Mouse (Mus musculus): ENCODE measurements around the gene Taar8c. TPM values are rescaled to one million over a fixed set of nuclear protein-coding genes. Genes with fewer than 3 reads are reported as not detected.
"Not testable (repeated sequence)": the region's sequence is repeated elsewhere in the genome, so short reads cannot be mapped to it uniquely, and the experiment has no call there.

Gene Taar8c
- total RNA-seq (2015): not detected in 2 replicates
- not detected in 2 replicates for total RNA-seq (2017)

DNA sequence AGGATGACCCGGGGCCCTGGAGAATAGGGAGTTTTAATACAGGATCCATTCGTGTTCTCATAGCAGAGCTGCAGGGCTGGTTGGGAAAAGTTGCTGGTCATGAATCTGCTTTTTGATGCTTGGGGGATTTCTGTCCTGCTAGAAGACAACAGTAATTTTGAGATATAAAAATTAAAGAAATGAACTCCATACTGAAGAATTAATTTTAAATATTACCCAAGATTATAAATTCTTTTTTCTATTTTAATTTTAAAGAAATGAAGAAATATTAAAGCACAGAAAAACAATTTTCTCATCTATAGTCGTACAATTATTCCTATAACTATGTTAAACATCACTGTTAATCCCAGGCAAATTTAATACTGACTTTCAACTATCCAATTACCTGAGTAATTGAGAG lies at the start of gene Taar8c:
Gene Taar8c (minus strand): TSS at position 101 of the 400 bp plus-strand sequence.
- not testable (repeated sequence) for ATAC-seq (ENCODE audit: poor library complexity, severe bottlenecking)

DNA sequence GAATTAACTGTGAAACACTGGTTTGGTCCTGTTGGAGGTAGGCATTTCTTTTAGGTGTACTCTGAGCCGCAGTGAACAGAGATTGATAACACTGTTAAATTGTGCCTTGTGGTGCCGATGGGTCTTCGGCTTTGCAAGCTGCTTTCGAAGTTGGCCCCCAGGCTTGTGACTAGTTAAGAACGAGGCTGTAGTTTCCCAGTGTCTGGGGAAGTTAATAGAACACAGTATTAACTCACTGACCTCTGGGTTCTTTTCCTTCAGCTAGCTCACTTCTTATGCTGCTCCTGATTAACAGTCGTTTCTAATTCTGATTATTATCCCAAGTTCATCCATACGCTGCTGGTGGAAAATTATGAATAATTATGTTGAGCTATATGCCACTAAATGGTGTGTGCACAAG lies 48.4 kb upstream of the Taar8c start:
- ATAC-seq (ENCODE audit: poor library complexity, severe bottlenecking): no peak

DNA sequence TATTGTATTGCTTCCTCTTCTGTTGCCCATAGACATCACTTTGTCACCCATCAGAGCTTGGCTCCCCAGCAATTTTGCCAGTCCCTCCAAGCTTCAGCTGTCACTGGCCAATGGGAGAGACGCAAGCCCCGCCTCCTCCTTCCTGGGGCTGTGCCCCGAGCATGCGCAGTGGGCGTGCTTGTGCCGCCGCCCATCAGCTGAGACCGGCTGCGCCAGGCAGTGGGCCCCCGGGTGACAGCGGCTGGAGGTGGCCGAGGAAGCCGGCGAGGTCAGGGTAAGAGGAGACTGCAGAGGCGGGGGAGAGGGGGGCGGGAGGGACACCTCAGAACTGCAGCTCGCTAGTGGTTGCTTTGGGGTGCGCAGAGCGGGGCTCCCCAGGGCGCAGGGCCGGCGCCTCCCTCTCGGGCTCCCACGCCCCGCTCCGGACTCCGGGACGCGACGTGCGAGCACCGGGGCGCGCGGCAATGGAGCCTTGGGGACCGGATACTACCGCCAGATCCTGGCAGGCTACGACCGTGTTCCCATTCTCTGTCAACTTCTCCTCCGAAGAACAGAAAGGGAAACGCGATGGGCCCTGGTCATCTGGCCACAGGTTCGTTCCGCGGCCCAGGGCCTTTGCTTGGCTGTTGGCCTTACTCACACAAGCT lies 47.5 kb upstream of the Taar8c start, which contains the start of gene Stx7:
Gene Stx7 (plus strand): TSS at position 168 of the 647 bp plus-strand sequence.
- peak; percentile 93 for ATAC-seq (ENCODE audit: poor library complexity, severe bottlenecking)

DNA sequence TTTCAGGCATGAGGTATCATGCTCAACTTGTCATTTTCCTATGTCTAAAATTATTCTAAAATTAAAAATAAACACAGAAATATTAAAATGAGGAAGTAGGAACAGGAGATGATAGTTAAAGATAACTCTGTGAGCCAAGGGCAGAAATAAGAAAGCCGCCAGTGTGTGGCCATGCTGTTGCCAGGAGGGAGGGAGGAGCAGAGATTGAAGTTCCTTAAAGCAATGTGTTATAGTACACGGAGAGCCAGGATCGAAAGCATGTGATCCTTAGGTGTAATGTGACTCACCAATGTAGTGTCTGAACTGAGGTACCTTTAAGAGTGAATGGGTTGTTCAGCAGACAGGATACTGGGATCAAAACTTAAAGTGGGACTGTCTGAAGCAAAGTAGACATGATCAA lies 41.0 kb upstream of the Taar8c start:
- peak; percentile 97 for ATAC-seq (ENCODE audit: poor library complexity, severe bottlenecking)

DNA sequence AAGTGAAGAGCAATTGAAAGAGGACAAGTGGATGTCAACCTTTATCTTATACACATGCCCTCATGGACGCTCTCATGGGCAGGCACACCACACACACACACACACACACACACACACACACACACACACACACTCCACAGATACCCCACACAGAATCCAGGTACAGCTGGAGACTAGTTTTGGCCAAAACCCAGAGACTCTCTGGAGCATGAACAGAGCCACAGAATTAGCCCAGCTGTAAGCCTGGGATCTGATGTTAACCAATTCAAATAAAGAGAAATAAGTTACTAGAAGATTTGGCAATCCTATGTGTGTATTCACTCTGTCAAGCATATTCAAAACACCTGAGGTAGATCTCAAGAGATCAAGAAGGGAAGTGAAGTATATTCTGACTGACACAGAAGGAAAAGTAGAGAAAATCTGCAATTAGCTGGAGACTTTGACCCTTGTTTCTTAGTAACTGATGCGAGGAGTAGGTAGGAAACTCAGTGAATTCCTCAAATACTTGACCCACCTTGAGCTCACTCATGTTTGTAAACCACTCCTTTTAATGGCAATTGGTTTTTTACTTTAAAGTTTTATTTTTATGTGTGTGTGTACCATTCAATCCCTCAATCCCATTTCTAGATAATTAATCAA lies 37.0 kb upstream of the Taar8c start:
- ATAC-seq (ENCODE audit: poor library complexity, severe bottlenecking): no peak

DNA sequence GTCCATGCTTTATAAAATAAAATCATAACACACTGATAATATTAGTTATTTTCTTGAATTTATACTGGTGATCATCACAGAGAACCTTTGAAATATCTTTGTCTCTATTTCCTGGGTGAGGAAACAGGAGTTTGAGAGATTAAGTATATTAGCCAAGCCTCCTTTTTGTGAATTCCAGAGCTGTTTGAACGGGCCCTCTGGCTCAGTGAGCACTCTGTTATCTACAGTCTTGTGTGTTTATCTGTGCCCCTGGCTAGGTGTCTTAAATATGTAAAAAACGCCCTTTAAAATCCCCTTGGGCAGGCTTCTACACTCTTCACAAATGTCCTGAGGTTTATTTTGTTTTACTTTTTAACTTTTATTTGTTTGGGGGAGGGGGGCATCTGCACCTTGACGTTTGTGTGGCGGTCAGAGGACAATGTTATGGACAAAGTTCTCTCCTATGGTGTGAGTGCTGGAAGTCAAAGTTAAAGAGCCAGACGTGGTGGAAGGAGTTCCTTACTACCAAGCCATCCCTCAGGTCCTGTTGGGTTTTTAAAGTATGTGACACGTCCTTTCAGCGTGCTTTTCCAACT lies 32.4 kb upstream of the Taar8c start:
- ATAC-seq (ENCODE audit: poor library complexity, severe bottlenecking): no peak

DNA sequence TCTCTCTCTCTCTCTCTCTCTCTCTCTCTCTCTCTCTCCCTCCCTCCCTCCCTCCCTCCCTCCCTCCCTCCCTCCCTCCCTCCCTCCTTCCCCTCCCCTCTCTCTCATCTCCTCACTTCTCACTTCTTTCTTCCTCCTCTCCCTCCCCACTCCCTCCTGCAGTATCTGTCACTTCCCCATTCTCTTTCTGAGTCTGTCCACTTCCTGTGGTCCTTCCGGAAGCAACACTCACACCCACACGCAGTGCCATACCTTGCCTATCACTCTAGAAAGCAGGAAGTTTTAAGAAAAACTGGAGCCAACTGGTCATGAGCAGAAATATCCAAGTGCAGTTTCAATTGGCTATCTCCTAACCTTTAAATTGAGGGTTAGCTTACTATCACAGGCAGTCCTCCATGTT lies 31.4 kb upstream of the Taar8c start:
- ATAC-seq (ENCODE audit: poor library complexity, severe bottlenecking): peak; percentile 100

DNA sequence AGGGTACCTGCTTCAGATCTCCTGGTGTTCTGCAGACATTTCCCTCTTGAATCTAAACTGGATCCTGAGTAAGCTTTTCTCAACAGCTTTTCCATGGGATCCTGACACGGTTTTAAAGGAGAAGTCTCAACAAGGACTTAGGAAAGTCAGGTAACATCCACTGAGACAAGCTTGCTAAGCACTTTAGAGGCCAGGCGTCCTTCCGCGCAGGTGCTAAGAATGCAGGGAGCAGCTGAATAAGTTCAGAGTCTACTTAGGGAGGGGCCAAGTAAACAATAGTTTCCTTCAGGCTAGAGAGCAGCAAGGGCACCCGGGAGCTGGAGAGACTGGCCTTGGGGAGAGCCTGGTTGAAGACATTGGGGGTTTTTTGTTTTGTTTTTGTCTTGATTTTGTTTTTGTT lies 30.6 kb upstream of the Taar8c start:
- no peak for ATAC-seq (ENCODE audit: poor library complexity, severe bottlenecking)

DNA sequence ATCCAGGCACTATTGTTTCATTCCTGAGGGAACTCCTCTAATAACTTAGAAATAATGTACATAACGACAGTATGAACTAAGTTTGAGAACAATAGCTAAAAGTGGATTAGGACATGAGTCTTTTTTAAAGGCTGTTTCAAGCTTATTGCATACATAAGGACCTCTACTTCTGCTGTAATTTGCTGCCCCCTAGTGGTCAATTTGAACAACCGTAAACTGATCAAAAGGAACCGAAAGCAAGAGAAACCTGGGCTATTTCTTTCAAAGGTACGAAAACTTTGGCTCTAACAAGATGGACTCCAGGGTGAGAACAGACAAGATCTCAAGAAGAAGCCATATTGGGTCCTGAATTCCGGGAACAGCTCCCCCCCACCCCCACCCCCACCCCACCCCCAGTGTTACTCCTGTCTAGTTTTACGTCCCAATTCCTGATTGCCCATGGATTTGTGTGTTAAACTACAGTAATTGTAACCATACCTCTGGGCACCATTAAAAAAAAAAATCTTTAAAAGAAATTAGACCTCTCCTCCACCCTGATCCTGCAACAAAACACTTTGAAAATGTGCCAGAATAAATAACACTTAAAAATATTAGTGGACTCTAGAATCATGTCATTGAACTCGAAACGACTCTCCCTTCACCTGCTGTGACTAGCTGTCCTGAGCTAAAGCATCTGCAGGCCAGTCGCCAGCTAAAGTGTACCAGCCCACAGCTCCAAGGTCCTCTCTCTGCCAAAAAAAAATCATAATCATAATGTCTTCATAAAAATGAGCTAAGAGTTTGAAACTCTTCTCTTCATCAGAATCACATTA lies 29.9 kb upstream of the Taar8c start:
- peak; percentile 71 for ATAC-seq (ENCODE audit: poor library complexity, severe bottlenecking)

DNA sequence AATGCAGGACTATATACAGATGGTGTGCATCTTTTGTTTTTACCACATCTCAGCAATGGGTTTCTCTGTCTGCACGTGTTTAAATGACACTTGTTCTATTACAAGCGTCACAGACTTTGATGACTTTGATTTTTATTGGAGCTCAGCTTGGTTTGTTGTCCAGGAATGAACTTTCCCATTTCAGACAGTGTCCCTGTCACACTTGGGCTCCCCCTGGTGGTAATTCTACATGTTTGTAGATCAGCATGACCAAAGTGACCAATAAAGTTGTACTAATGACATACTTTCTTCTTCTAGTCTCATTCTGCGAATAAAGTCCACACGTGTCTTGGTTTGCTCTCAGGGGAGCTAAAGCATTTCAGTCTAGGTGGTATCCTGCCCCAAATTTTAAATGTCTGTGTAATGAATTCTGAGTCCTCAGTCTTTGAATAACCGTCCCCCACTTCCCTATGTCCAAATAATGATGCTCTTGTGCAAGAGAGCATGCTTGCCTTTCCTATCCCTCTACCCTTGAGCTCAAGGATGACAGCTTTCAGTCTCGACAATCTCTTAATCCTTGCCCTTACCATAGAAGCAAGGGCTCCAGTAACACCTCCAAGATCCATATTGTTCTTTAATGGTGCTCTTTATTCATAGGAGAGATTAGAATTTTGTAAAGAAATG lies 9.5 kb upstream of the Taar8c start:
- peak; percentile 81 for ATAC-seq (ENCODE audit: poor library complexity, severe bottlenecking)

DNA sequence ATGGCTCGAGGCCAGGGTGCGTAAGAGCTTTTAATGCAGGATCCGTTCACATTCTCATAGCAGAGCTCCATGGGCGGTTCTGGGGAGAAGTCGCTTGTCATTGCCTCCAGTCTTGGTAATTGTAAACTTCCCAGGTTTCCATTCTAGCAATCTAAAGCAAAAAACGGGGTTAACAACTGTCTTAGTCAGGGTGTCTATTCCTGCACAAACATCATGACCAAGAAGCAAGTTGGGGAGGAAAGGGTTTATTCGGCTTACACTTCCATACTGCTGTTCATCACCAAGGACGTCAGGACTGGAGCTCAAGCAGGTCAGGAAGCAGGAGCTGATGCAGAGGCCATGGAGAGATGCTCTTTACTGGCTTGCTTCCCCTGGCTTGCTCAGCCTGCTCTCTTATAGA lies 7.7 kb upstream of the Taar8c start, which contains the start of gene Taar9:
Gene Taar9 (minus strand): TSS at position 101 of the 400 bp plus-strand sequence.
- ATAC-seq (ENCODE audit: poor library complexity, severe bottlenecking): not testable (repeated sequence)

DNA sequence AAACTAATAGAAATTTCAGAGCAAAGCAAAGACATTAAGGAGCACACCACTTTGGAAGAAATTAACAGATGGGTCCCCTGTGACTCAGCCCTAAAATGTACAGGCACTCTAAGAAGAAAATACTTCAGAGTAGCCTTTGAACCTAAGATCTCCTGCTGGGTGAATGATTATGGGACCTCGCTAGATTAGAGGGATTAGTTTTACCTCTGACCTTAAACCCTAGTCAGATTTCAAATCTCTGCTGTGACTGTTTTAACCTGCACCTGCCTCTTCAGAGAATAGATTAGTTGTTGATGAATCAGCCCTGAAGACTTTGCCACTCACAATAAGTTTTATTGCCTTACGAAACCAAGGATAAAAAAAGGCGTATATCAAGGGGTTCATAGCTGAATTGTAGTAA lies 6.5 kb upstream of the Taar8c start:
- no peak for ATAC-seq (ENCODE audit: poor library complexity, severe bottlenecking)

DNA sequence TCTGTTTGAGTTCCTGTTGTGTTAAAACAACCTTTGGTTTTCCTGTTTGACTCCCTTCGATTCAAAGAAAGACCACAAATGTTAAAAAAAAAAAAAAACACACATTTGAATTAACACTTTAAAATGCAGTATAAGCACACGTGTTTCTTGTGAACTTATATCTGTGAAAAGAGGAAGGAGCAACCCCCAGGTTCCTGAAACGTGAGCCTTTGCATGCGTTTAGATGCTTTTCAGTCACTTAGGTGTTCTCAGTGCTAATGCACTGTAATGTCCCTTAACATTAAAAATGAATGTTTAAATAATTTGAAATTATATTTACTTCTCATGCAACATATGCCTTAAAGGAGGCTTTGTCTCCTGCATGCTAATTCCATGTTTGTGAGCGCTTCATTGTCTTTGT lies 6.0 kb upstream of the Taar8c start:
- no peak for ATAC-seq (ENCODE audit: poor library complexity, severe bottlenecking)

DNA sequence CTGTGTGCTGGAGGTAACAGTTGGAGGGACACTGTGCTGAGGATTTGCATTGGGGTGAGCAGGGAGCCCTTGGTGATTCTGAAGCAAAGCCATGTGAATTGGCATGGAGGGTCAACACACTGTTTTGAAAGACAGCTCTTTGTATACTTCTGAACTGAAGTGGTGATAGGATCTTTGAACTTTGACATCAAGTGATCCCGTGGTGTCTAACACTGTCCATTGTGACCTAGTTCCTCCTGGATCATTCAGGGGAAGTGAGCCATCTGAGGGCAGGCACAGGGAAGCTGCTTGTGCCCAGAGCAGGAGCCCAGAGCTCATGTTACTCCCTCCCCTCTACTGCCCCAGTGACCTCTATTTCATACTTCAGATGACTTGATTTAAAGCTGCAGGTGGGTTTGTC lies 1.6 kb upstream of the Taar8c start:
- ATAC-seq (ENCODE audit: poor library complexity, severe bottlenecking): peak; percentile 35; the same call in 1 of the 2 replicates

DNA sequence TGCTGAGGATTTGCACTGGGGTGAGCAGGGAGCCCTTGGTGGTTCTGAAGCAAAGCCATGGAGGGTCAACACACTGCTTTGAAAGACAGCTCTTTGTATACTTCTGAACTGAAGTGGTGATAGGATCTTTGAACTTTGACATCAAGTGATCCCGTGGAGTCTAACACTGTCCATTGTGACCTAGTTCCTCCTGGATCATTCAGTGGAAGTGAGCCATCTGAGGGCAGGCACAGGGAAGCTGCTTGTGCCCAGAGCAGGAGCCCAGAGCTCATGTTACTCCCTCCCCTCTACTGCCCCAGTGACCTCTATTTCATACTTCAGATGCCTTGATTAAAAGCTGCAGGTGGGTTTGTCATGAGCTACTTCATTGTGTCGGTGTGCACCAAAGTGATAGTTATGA lies 4.7 kb downstream of the Taar8c start:
- not testable (repeated sequence) for ATAC-seq (ENCODE audit: poor library complexity, severe bottlenecking)

DNA sequence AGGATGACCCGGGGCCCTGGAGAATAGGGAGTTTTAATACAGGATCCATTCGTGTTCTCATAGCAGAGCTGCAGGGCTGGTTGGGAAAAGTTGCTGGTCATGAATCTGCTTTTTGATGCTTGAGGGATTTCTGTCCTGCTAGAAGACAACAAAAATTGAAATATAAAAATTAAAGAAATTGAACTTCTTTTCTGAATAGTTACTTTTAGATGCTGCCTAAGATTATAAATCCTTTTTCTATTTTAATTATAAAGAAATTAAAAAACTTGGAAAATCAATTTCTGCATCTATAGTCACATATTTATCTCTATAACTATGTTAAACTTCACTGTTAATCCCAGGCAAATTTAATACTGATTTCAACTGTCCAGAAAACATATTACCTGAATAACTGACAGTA lies 9.5 kb downstream of the Taar8c start, which contains the start of gene Taar8b:
Gene Taar8b (minus strand): TSS at position 101 of the 400 bp plus-strand sequence.
- no peak for ATAC-seq (ENCODE audit: poor library complexity, severe bottlenecking)

DNA sequence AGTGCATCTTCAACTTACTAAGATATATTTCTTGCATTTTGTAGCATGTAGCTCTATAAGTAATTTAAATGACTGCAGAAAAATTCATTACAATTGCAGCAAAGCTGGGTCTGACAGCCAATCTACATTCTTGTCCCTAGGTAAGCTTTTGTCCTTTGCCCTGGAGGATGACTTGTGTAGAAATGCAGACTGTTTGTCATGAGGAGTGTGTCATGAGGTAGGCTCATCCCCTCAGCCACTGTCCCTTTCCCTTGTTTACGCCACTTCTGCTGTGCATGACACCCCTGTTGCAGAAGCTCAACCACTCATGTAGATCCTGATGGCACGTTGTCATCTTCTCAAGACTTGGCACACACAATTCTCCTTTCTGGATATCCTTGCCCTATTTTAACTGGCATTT lies 14.5 kb downstream of the Taar8c start:
- no peak for ATAC-seq (ENCODE audit: poor library complexity, severe bottlenecking)

DNA sequence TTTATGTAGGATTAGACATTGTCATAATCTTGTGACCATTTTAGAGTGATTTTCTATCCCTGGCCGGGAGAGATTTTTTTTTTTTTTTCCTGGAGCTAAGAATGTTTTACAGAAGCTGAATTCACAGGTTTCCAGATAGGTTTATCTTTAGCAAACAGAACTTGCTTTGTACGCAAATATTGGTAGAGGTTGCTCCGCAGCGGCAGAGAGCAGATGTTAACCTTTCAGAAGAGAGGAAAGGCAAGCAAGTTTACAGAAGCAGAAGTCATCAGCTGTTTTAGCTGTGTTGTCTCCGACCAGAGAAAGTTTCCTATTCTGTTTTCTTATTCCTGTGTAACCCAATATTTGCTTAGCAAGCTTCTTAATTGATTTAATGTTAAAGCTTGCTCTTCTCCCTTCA lies 15.2 kb downstream of the Taar8c start:
- no peak for ATAC-seq (ENCODE audit: poor library complexity, severe bottlenecking)

DNA sequence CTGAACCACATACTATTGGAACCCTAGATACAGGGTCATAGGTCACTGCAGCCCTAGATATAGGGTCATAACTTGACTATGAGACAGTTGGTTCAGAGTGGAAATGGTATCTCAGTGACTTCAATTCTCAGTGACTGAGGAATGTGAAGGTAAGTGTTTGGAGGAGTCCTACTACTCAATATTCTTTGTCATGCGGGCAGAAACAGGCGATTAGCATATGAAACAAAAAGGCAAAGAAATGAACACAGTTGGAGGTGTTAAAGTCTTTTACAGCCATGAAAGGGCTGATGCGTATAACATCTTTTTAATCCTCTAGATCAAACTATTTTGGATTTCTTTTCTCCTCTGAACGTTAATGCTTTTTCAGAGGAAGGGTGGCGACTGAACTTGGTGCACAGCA lies 15.8 kb downstream of the Taar8c start:
- ATAC-seq (ENCODE audit: poor library complexity, severe bottlenecking): no peak

DNA sequence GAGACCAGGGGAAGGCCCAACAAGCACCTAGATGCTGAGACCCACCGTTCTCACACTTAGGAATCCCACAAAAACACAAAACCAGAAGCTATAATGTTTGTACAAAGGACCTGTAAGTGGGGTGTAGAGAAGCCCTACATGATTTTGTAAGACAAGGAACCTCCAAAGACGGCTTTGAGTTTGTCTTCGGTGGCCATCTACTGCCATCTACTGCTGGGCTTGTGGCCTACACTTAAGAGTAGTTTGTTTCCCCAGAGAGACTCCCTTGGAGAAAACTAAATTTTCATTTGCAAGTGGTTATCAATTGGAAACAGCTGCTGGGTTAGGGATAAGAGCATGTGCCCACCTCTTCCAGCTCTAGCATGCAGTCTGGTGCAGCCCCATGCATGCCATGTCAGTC lies 21.5 kb downstream of the Taar8c start:
- ATAC-seq (ENCODE audit: poor library complexity, severe bottlenecking): no peak

DNA sequence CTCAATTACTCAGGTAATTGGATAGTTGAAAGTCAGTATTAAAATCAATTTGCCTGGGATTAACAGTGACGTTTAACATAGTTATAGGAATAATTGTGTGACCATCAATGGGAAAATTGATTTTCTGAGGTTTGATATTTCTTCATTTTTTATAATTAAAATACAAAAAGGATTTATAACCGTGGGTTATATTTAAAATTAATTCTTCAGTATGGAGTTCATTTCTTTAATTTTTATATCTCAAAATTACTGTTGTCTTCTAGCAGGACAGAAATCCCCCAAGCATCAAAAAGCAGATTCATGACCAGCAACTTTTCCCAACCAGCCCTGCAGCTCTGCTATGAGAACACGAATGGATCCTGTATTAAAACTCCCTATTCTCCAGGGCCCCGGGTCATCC lies 25.5 kb downstream of the Taar8c start, which contains the start of gene Taar8a:
Gene Taar8a (plus strand): TSS at position 301 of the 400 bp plus-strand sequence.
- ATAC-seq (ENCODE audit: poor library complexity, severe bottlenecking): not testable (repeated sequence)

Measured in megakaryocyte, adult 5-6 weeks (primary cell).